Mouse (Mus musculus) T-cell, adult 2 months (primary cell): ENCODE results near the gene Ldhc.
"Not testable (repeated sequence)": the region's sequence is repeated elsewhere in the genome, so short reads cannot be mapped to it uniquely, and the experiment has no call there.

Experiments
- DNase-seq: peaks from one replicate; pipeline ENCODE4 v3.0.0; 2022; ENCODE audit warnings: low spot score

Gene Ldhc

GRCm38 (mm10) chr7:46860996-46861395 is at the start of gene Ldhc:
TSS of gene Ldhc (plus strand) at chr7:46861203.
- no peak for DNase-seq

- DNase-seq, result no peak
Observed at GRCm38 (mm10) chr7:46814012-46814411, 47.0 kb upstream of the Ldhc start.

GRCm38 (mm10) chr7:46820876-46821632 is 39.9 kb upstream of the Ldhc start:
- DNase-seq, result not testable (repeated sequence)

- DNase-seq, result no peak
Observed at GRCm38 (mm10) chr7:46827046-46827802, 33.8 kb upstream of the Ldhc start.

- DNase-seq, result no peak
Observed at GRCm38 (mm10) chr7:46827803-46828184, 33.2 kb upstream of the Ldhc start.

- no peak for DNase-seq
Observed at GRCm38 (mm10) chr7:46829911-46830310, 31.1 kb upstream of the Ldhc start.

- DNase-seq, result peak; percentile 13
Observed at GRCm38 (mm10) chr7:46830799-46831590, 30.0 kb upstream of the Ldhc start.

- no peak for DNase-seq
Observed at GRCm38 (mm10) chr7:46831693-46832092, 29.3 kb upstream of the Ldhc start.

GRCm38 (mm10) chr7:46832112-46832810 is 28.7 kb upstream of the Ldhc start:
- DNase-seq, result peak; percentile 18

- peak; percentile 73 for DNase-seq
Observed at GRCm38 (mm10) chr7:46833266-46833665, 27.7 kb upstream of the Ldhc start.

- no peak for DNase-seq
Observed at GRCm38 (mm10) chr7:46833670-46834255, 27.2 kb upstream of the Ldhc start.

GRCm38 (mm10) chr7:46834994-46835610 is 25.9 kb upstream of the Ldhc start:
- DNase-seq, result no peak

GRCm38 (mm10) chr7:46836357-46836756 is 24.6 kb upstream of the Ldhc start:
- no peak for DNase-seq

- DNase-seq, result no peak
Observed at GRCm38 (mm10) chr7:46837073-46837472, 23.9 kb upstream of the Ldhc start.

- no peak for DNase-seq
Observed at GRCm38 (mm10) chr7:46838104-46838671, 22.8 kb upstream of the Ldhc start.

- peak; percentile 79 for DNase-seq
Observed at GRCm38 (mm10) chr7:46838891-46839302, 22.1 kb upstream of the Ldhc start.

- DNase-seq, result no peak
Observed at GRCm38 (mm10) chr7:46839446-46839845, 21.6 kb upstream of the Ldhc start.

- DNase-seq, result no peak
Observed at GRCm38 (mm10) chr7:46839861-46840260, 21.1 kb upstream of the Ldhc start.

GRCm38 (mm10) chr7:46840326-46840725 is 20.7 kb upstream of the Ldhc start:
- no peak for DNase-seq

- DNase-seq, result no peak
Observed at GRCm38 (mm10) chr7:46840787-46841525, 20.0 kb upstream of the Ldhc start, which contains the start of gene Ldha. TSS of gene Ldha (plus strand) at chr7:46841475.
